Mouse (Mus musculus) cortical plate, adult 2 months (tissue): ENCODE measurements at regions not wholly inside any gene's neighbourhood (a gene's known extent, or its start where the extent isn't known, plus 50 kb on each side); places are given as distances from the start of the nearest gene placed in this dataset.

ENCODE experiments used
- CTCF ChIP-seq: fragments of 200-500 bp; IDR thresholded peaks from 2 replicates; pipeline ENCODE4 v1.5.1; 2011; ENCODE audit warnings: mild to moderate bottlenecking, control low read depth, low read length; ENCODE audit not compliant: insufficient read depth; ENCODE audit errors: extremely low read depth
- POLR2A ChIP-seq: fragments of 200-500 bp; IDR thresholded peaks from 2 replicates; pipeline ENCODE4 v1.6.1; 2011; ENCODE audit warnings: mild to moderate bottlenecking, low read length, control low read depth; ENCODE audit not compliant: insufficient read depth; ENCODE audit errors: extremely low read depth

DNA sequence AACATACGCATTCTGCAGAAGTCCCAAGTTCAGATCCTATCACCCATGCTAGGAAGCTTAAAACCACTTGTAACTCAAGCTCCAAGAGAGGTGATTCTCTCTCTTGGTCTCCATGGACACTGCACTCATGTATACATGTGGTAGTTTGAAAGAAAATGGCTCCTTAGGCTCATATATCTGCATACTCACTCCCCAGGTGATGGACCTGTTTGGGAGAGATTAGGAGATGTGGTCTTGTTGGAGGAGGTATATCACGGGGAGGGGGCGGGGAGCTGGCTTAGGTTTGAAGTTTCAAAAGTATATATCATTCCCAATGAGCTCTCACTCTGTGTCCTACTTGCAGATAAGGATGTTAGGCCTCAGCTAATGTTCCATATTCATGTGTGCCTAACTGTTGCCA is 103.9 kb upstream of the Tbl1x start:
- TF ChIP-seq CTCF: no peak
- no peak for TF ChIP-seq POLR2A
